Mouse (Mus musculus): Measurements from ENCODE around the gene Sptssb. TPM values are rescaled to one million over a fixed set of nuclear protein-coding genes. Genes with fewer than 3 reads are reported as not detected.

The Sptssb gene
- polyA plus RNA-seq, 1 experiment from 2014 or later: 10.1 TPM

GRCm38 (mm10) chr3:69883710-69884109 lies 24.0 kb upstream of the Sptssb start:
- Histone ChIP-seq H3K9ac (no peak overlapping the region), H3K4me2 (replicated peaks) (no peak overlapping the region), H3K4me1 (replicated peaks) (no peaks in the 10 kb centered on the region), H3K9me3 (no peaks in the 10 kb centered on the region), H3K4me3 (replicated peaks) (no peak overlapping the region), H3K27ac (no peak overlapping the region), H3K36me3 (no peaks in the 10 kb centered on the region), H3K27me3 (replicated peaks) (no peaks in the 10 kb centered on the region)
- ATAC-seq: no peak
- 86% methylated on average over 1 of the region's 1 CpGs for WGBS

DNA sequence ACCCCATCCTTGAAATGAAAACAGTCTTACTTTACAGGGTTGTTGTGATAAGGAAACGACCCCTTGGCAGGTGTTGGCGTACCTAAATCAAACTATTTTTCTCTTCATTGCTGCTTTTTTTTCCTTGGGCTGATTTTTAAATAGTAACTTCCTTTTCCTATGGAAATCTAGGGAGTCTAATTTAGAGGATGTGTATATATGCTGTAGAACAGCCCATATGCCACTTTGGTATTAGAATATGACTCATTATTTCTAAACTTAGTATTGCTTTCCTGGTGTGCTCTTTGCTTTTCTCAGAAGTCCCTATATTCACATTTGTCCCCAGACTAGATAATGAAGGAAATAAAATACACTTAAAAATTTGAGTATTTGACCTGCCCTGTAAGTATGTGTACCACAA lies 17.8 kb upstream of the Sptssb start:
- no peaks in the 10 kb centered on the region for H3K4me1 ChIP-seq (replicated peaks)
- no peaks in the 10 kb centered on the region for H3K27me3 ChIP-seq (replicated peaks)
- no peak for ATAC-seq
- no peaks in the 10 kb centered on the region for H3K9me3 ChIP-seq
- no peak overlapping the region for H3K4me2 ChIP-seq (replicated peaks)
- no peak overlapping the region for H3K9ac ChIP-seq
- H3K27ac ChIP-seq: no peak overlapping the region
- no peaks in the 10 kb centered on the region for H3K36me3 ChIP-seq
- WGBS: 81% methylated on average over 2 of the region's 2 CpGs
- H3K4me3 ChIP-seq (replicated peaks): no peak overlapping the region

DNA sequence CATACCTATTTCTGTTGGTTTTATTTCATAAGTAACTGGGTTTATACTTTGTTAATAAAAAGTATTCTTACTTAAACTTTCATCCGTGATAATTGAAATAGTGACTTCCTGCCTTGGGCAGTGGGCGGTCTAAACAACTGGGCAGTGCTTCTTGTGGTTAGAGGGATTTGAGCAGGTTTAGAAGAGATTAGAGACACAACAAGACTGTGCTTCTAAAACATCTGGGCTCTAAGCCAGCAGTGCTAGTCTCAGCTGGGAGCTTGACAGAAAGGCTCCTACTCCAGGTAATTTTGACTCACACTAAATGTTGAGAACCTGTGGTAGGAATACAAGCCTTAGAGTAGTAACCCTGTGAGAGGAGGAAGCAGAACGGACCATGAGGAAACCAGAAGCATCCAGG lies 15.0 kb upstream of the Sptssb start:
- Histone ChIP-seq H3K36me3 (no peaks in the 10 kb centered on the region), H3K27me3 (replicated peaks) (no peaks in the 10 kb centered on the region), H3K9ac (no peak overlapping the region), H3K4me2 (replicated peaks) (no peak overlapping the region), H3K4me3 (replicated peaks) (no peak overlapping the region), H3K9me3 (no peaks in the 10 kb centered on the region), H3K4me1 (replicated peaks) (no peaks in the 10 kb centered on the region), H3K27ac (no peak overlapping the region)
- 69% methylated on average over 3 of the region's 3 CpGs for WGBS
- no peak for ATAC-seq

- H3K9ac ChIP-seq: no peak overlapping the region
- H3K4me3 ChIP-seq (replicated peaks): no peak overlapping the region
- no peak overlapping the region for H3K4me2 ChIP-seq (replicated peaks)
- no peaks in the 10 kb centered on the region for H3K27me3 ChIP-seq (replicated peaks)
- WGBS: 62% methylated on average over 6 of the region's 6 CpGs
- no peaks in the 10 kb centered on the region for H3K4me1 ChIP-seq (replicated peaks)
- no peaks in the 10 kb centered on the region for H3K9me3 ChIP-seq
- no peaks in the 10 kb centered on the region for H3K36me3 ChIP-seq
- peak; percentile 78 for ATAC-seq
- H3K27ac ChIP-seq: no peak overlapping the region
Measured at GRCm38 (mm10) chr3:69872661-69873327, 13.1 kb upstream of the Sptssb start.

DNA sequence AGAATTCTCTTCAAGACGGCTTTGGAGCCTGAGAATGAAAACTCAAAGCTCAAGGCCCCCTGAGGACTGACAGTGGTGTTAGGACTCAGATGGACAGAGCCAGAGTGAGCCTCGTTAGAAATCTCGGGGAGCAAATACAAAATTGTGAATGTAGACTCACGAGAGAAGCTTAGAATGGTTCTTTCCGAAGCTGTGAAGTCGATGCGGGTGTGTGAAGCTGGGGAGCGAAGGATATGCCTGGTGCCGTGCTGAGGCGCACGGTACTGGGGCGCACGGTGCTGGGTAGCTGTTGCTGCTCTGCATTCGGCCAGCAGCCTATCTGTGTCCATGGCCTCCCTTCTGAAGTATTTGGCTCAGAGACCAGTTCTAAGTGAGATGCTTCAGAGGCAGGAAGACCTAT lies 11.4 kb upstream of the Sptssb start:
- Histone ChIP-seq H3K27me3 (replicated peaks) (no peaks in the 10 kb centered on the region), H3K36me3 (no peaks in the 10 kb centered on the region), H3K27ac (no peak overlapping the region), H3K9ac (no peak overlapping the region), H3K4me1 (replicated peaks) (no peaks in the 10 kb centered on the region), H3K9me3 (no peaks in the 10 kb centered on the region), H3K4me2 (replicated peaks) (no peak overlapping the region), H3K4me3 (replicated peaks) (no peak overlapping the region)
- 85% methylated on average over 14 of the region's 14 CpGs for WGBS
- ATAC-seq: no peak

DNA sequence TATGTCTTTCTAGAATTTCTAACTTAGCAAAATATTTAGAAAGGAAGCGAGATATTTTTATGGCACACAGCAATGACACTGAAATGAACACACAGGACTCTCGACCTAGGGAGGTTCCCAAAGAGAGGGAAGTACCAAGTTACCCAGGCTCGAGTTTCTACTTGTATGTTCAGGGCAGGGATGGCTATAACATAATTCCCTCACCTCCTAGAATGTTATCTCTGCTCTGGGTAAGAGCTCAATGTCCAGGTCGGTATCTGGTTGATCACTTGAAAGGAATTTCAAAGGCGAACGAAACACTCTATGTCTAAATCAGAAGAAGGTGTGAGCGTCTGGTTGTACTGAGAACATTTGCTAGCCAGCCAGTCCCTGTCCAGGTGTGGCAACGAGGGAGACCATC lies 10.0 kb upstream of the Sptssb start:
- H3K9ac ChIP-seq: no peak overlapping the region
- H3K36me3 ChIP-seq: no peaks in the 10 kb centered on the region
- H3K4me3 ChIP-seq (replicated peaks): no peak overlapping the region
- H3K4me2 ChIP-seq (replicated peaks): no peak overlapping the region
- H3K27me3 ChIP-seq (replicated peaks): no peaks in the 10 kb centered on the region
- H3K27ac ChIP-seq: no peak overlapping the region
- WGBS: 54% methylated on average over 8 of the region's 8 CpGs
- ATAC-seq: peak; percentile 69
- no peaks in the 10 kb centered on the region for H3K9me3 ChIP-seq
- H3K4me1 ChIP-seq (replicated peaks): no peaks in the 10 kb centered on the region

- Histone ChIP-seq H3K4me2 (replicated peaks) (peak overlapping the region; percentile 95), H3K4me1 (replicated peaks) (peaks cover 12% of the 10 kb centered on the region; the same call in 1 of the 2 replicates), H3K27ac (peak overlapping the region; percentile 58; the same call in 1 of the 2 replicates), H3K27me3 (replicated peaks) (no peaks in the 10 kb centered on the region), H3K4me3 (replicated peaks) (no peak overlapping the region), H3K9ac (no peak overlapping the region), H3K36me3 (no peaks in the 10 kb centered on the region), H3K9me3 (no peaks in the 10 kb centered on the region)
- ATAC-seq: peak; percentile 27; the same call in 1 of the 2 replicates
- 46% methylated on average over 9 of the region's 9 CpGs for WGBS
Measured at GRCm38 (mm10) chr3:69861789-69862395, 2.2 kb upstream of the Sptssb start.

DNA sequence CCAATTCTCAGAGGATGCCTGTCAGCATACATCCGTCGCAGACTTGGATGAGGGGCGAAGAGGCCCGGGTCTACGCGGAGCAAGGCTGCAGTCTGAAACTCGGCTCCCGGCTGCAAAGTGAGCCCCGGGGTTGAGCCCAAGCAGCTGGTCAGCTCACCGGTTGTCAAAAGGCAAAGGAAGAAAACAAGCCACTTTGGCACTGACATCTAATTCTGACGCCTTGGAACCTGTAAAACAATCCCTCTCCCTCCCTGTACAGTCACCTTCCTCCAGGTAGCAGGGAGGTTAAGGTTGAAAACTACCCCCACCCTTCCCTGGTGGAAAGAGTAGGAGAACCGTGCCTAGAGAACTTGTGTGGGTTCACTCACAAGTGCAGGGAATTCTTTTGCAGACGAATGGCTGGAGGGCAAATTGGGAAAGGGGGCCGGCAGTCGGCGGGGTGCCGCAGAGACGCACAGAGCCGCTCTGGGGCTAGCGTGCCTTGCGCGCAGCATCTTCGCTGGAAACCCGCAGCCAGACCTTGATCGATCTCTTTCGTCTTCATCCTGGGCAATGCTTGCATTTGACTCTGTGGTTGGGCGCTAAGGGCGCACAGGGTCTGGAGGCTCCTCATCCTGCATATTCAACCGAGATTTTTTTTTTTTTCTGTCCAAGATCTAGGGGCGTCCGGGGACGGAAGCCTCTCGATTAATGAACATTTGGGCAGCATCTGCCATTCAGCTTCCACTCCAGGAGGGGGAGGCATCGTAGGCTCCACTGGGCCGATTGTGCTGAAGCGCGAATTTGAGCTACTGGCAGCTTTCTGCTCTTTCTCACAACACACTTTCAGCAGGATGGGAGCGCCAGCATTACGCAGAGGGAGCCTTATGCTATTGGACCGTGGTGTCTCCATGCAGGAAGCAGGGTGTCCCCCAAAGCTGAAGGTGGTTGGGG lies 1.1 kb upstream of the Sptssb start:
- Histone ChIP-seq H3K27ac (peak overlapping the region; percentile 58), H3K9ac (peak overlapping the region; percentile 42), H3K27me3 (replicated peaks) (no peaks in the 10 kb centered on the region), H3K4me2 (replicated peaks) (peak overlapping the region; percentile 95), H3K9me3 (no peaks in the 10 kb centered on the region), H3K36me3 (no peaks in the 10 kb centered on the region), H3K4me3 (replicated peaks) (peak overlapping the region; percentile 47), H3K4me1 (replicated peaks) (peaks cover 12% of the 10 kb centered on the region; the same call in 1 of the 2 replicates)
- ATAC-seq: peak; percentile 63
- under 1% methylated on average over 40 of the region's 40 CpGs for WGBS

GRCm38 (mm10) chr3:69839485-69839884 lies 20.3 kb downstream of the Sptssb start:
- ATAC-seq: no peak
- 91% methylated on average over 6 of the region's 6 CpGs for WGBS
- Histone ChIP-seq H3K4me3 (replicated peaks) (no peak overlapping the region), H3K27ac (no peak overlapping the region), H3K4me1 (replicated peaks) (no peaks in the 10 kb centered on the region), H3K9me3 (no peaks in the 10 kb centered on the region), H3K36me3 (no peaks in the 10 kb centered on the region), H3K4me2 (replicated peaks) (no peak overlapping the region), H3K27me3 (replicated peaks) (no peaks in the 10 kb centered on the region), H3K9ac (no peak overlapping the region)

GRCm38 (mm10) chr3:69829532-69829931 lies 30.2 kb downstream of the Sptssb start:
- Histone ChIP-seq H3K9ac (no peak overlapping the region), H3K36me3 (no peaks in the 10 kb centered on the region), H3K27me3 (replicated peaks) (no peaks in the 10 kb centered on the region), H3K4me1 (replicated peaks) (no peaks in the 10 kb centered on the region), H3K4me3 (replicated peaks) (no peak overlapping the region), H3K4me2 (replicated peaks) (no peak overlapping the region), H3K9me3 (no peaks in the 10 kb centered on the region), H3K27ac (no peak overlapping the region)
- WGBS: 84% methylated on average over 8 of the region's 8 CpGs
- no peak for ATAC-seq

- H3K36me3 ChIP-seq: no peaks in the 10 kb centered on the region
- 93% methylated on average over 1 of the region's 1 CpGs for WGBS
- no peak for ATAC-seq
- no peak overlapping the region for H3K4me3 ChIP-seq (replicated peaks)
- no peak overlapping the region for H3K27ac ChIP-seq
- no peak overlapping the region for H3K9ac ChIP-seq
- H3K9me3 ChIP-seq: no peaks in the 10 kb centered on the region
- no peaks in the 10 kb centered on the region for H3K27me3 ChIP-seq (replicated peaks)
- H3K4me1 ChIP-seq (replicated peaks): no peaks in the 10 kb centered on the region
- H3K4me2 ChIP-seq (replicated peaks): no peak overlapping the region
Measured at GRCm38 (mm10) chr3:69824536-69824935, 35.2 kb downstream of the Sptssb start.

DNA sequence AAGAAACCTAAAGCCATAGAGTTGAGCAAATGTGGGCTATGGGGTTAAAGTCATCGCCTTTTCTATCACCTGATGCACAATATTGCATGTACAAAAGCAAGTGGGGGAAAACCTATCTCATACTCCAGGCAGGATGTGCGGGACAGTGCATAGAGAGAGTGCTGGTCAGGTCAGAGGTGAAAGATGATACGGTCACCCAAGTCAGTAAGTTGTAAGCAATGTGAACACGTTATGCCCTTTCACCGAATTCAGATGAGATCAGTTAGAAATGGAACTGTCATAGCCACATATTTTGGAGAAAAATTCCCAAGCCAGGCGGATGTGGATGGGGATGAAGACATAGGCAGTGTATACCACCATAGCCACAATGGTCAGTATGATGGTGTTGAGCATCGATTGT lies 39.1 kb downstream of the Sptssb start:
- 88% methylated on average over 7 of the region's 7 CpGs for WGBS
- no peak overlapping the region for H3K27ac ChIP-seq
- H3K4me3 ChIP-seq (replicated peaks): no peak overlapping the region
- H3K9me3 ChIP-seq: no peaks in the 10 kb centered on the region
- H3K4me2 ChIP-seq (replicated peaks): no peak overlapping the region
- H3K36me3 ChIP-seq: no peaks in the 10 kb centered on the region
- no peaks in the 10 kb centered on the region for H3K4me1 ChIP-seq (replicated peaks)
- H3K27me3 ChIP-seq (replicated peaks): no peaks in the 10 kb centered on the region
- no peak overlapping the region for H3K9ac ChIP-seq
- no peak for ATAC-seq

Data from intestine, embryonic 15.5 days (tissue).